Mouse (Mus musculus) C2C12 (cell line): ENCODE data around the gene Fam186b. TPM values are rescaled to one million over a fixed set of nuclear protein-coding genes. Genes with fewer than 3 reads are reported as not detected.

ENCODE experiments used
- H3K27me3 ChIP-seq: one replicate; pipeline ENCODE4 v1.6.1; 2011; ENCODE audit not compliant: control insufficient read depth, insufficient read depth, insufficient read length
- H3K36me3 ChIP-seq: one replicate; pipeline ENCODE4 v1.6.1; 2011; ENCODE audit not compliant: control insufficient read depth, insufficient read depth
- H3K4me3 ChIP-seq: one replicate; pipeline ENCODE4 v1.5.1; 2011; ENCODE audit warnings: mild to moderate bottlenecking, control low read depth; ENCODE audit not compliant: poor library complexity, insufficient read depth, severe bottlenecking
- H3K79me2 ChIP-seq: one replicate; pipeline ENCODE4 v1.6.1; 2011; ENCODE audit not compliant: control insufficient read depth, insufficient read depth
- H3K79me3 ChIP-seq: one replicate; pipeline ENCODE4 v1.6.1; 2011; ENCODE audit warnings: low read depth, control low read depth
- H3ac ChIP-seq: one replicate; pipeline ENCODE3; 2011; ENCODE audit warnings: low read depth; ENCODE audit not compliant: control insufficient read depth, insufficient read length
- CEBPB ChIP-seq: IDR thresholded peaks from one replicate; pipeline ENCODE4 v1.6.1; 2011; ENCODE audit warnings: low read depth, mild to moderate bottlenecking, control low read depth, moderate library complexity
- CTCF ChIP-seq: IDR thresholded peaks from one replicate; pipeline ENCODE4 v1.5.1; 2011; ENCODE audit not compliant: control insufficient read depth, insufficient read depth, insufficient read length
- FOSL1 ChIP-seq: IDR thresholded peaks from one replicate; pipeline ENCODE4 v1.8.0; 2011; ENCODE audit warnings: mild to moderate bottlenecking, low read length; ENCODE audit not compliant: poor library complexity, insufficient read depth, severe bottlenecking
- MAX ChIP-seq: IDR thresholded peaks from one replicate; pipeline ENCODE4 v1.6.1; 2011; ENCODE audit warnings: mild to moderate bottlenecking, control low read depth
- MYOD1 ChIP-seq: IDR thresholded peaks from one replicate; pipeline ENCODE4 v1.6.1; 2011; ENCODE audit warnings: low read depth; ENCODE audit not compliant: control insufficient read depth, insufficient read length
- MYOG ChIP-seq: IDR thresholded peaks from one replicate; pipeline ENCODE4 v1.6.1; 2011; ENCODE audit not compliant: control insufficient read depth, insufficient read length; ENCODE audit errors: extremely low read depth
- USF1 ChIP-seq: IDR thresholded peaks from one replicate; pipeline ENCODE4 v1.6.1; 2011; ENCODE audit warnings: low read depth, mild to moderate bottlenecking, control low read depth, moderate library complexity
- polyA plus RNA-seq: library from polyadenylated mRNA; unstranded; fragments of >200 nt; fragmentation: generic; extraction: Trizol; gene quantifications from one replicate; pipeline ENCODE4 v1.2.1, GENCODE M21; 2012; ENCODE audit warnings: missing spikeins

Gene Fam186b
- polyA plus RNA-seq, 1 experiment = not detected

- TF ChIP-seq CTCF (no peak), MYOG (no peak), MAX (no peak), FOSL1 (no peak), MYOD1 (no peak), CEBPB (no peak), USF1 (no peak)
- Histone ChIP-seq H3K79me2 (no peaks in the 10 kb centered on the region), H3K79me3 (no peaks in the 10 kb centered on the region), H3ac (peak within 1 kb of the TSS; percentile 55), H3K27me3 (peaks cover 91% of the 10 kb centered on the region), H3K36me3 (no peaks in the 10 kb centered on the region), H3K4me3 (peak within 1 kb of the TSS; percentile 28)
Measured at GRCm38 (mm10) chr15:99224208-99224911, 71.3 kb downstream of the Fam186b start, which contains the start of gene Kcnh3. Kcnh3 (plus strand) TSS chr15:99224861.

DNA sequence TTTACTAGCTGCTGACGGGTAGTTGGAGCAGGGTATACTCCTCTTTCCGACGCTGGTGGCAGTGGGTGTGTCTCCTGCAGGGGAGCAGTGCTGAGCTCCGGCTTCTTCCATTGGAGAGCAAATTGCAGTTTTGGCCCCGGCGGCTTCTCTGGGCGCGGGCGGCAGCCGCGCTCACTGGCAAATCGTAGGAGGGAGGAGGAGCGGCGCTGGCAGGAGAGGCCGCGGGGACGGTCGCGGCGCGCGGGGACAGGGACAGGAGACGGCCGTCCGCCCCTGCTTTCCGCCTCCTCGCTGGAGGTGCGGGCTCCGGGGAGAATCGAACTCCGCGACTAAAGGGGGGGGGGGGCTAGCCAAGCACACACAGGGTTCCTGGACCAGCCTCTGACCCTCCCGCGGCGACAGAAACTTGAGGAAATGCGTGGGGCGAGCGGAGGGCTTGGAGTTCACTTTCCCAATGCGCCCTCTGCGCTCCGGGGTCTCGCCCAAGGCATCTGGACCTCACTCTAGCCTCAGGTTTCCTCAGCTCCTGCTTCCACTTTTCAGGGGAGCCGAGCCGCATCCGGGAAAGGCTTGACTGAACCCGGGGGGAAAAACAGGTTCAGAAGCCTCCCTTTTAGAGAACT, 72.0 kb downstream of the Fam186b start:
- H3K36me3 ChIP-seq = no peaks in the 10 kb centered on the region
- H3ac ChIP-seq = peak overlapping the region; percentile 55
- TF ChIP-seq MYOD1 = no peak
- TF ChIP-seq USF1 = no peak
- no peak for TF ChIP-seq MYOG
- TF ChIP-seq CTCF = no peak
- TF ChIP-seq MAX = no peak
- TF ChIP-seq CEBPB = no peak
- no peak for TF ChIP-seq FOSL1
- peak overlapping the region; percentile 28 for H3K4me3 ChIP-seq
- H3K79me3 ChIP-seq = no peaks in the 10 kb centered on the region
- H3K27me3 ChIP-seq = peaks cover 85% of the 10 kb centered on the region
- no peaks in the 10 kb centered on the region for H3K79me2 ChIP-seq

DNA sequence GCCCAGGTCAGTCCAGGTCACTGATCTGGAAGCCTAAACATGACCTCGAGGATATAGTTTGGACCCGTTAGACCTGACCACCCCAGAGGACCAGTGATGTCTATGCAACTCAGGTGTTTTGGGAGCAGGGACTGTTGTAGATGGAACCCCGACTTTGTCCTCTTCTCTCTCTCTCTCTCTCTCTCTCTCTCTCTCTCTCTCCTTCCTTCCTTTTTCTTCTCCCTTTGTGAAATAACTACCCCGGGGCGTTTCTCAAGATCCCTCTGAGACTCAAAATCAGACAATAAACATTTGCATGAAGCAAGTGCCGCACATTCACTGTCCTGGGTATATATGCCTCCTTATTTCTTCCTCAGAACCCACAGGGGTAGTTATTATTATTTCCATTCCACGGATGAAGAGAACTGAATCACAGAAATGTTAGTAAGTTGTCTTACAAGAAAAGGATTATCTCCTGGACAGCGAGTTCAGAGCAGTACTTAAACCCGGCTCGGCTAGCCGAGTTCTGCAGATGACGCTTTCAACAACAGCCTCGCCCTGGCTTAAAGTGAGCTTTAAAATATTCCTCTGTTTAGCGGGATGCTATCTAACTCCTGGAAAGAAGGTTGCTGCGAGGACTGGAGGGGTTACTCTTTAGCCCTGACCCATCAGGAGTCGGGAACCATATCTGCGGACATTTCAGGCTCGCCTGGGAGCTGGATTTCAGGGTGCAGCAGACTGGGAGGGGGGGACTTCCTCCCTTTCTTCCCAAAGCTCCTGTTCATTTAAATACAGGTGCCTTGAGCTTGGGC, 72.7 kb downstream of the Fam186b start:
- no peak for TF ChIP-seq FOSL1
- TF ChIP-seq USF1 = no peak
- H3K27me3 ChIP-seq = peaks cover 78% of the 10 kb centered on the region
- H3K36me3 ChIP-seq = no peaks in the 10 kb centered on the region
- H3K79me3 ChIP-seq = no peaks in the 10 kb centered on the region
- H3K79me2 ChIP-seq = no peaks in the 10 kb centered on the region
- H3ac ChIP-seq = no peak overlapping the region
- peak overlapping the region; percentile 28 for H3K4me3 ChIP-seq

- peaks cover 63% of the 10 kb centered on the region for H3K27me3 ChIP-seq
- TF ChIP-seq CTCF (no peak), USF1 (no peak), MYOG (no peak), MAX (no peak), CEBPB (no peak), FOSL1 (no peak), MYOD1 (no peak)
- H3K36me3 ChIP-seq = no peaks in the 10 kb centered on the region
- no peaks in the 10 kb centered on the region for H3K79me3 ChIP-seq
- H3K4me3 ChIP-seq = no peak overlapping the region
- no peaks in the 10 kb centered on the region for H3K79me2 ChIP-seq
- H3ac ChIP-seq = no peak overlapping the region
Measured at GRCm38 (mm10) chr15:99221315-99221952, 74.3 kb downstream of the Fam186b start.

Other genes starting within 250 kb of the Fam186b start
- gene Prph, start 240.7 kb downstream of the Fam186b start, polyA plus RNA-seq = 1.3 TPM
- gene Troap, start 221.3 kb downstream of the Fam186b start, polyA plus RNA-seq = 49.0 TPM
- gene C1ql4, start 208.1 kb downstream of the Fam186b start, polyA plus RNA-seq = 0.07 TPM
- 0.74 TPM for gene Dnajc22, start 202.7 kb downstream of the Fam186b start, polyA plus RNA-seq
- 25.4 TPM for gene Spats2, start 170.0 kb downstream of the Fam186b start, polyA plus RNA-seq
- gene Kcnh3, start 71.0 kb downstream of the Fam186b start, polyA plus RNA-seq = 0.04 TPM
- gene Mcrs1, start 43.9 kb downstream of the Fam186b start, polyA plus RNA-seq = 118 TPM
- gene Prpf40b, start 801 bp downstream of the Fam186b start, polyA plus RNA-seq = 24.7 TPM
- gene Fmnl3, start 74.6 kb upstream of the Fam186b start, polyA plus RNA-seq = 76.6 TPM
- 372 TPM for gene Tmbim6, start 97.0 kb upstream of the Fam186b start, polyA plus RNA-seq
- gene Nckap5l, start 161.9 kb upstream of the Fam186b start, polyA plus RNA-seq = 17.7 TPM
- 12.4 TPM for gene Bcdin3d, start 178.8 kb upstream of the Fam186b start, polyA plus RNA-seq
- 0.68 TPM for gene Faim2, start 232.3 kb upstream of the Fam186b start, polyA plus RNA-seq